Mouse (Mus musculus) megakaryocyte, adult 5-6 weeks (primary cell): ENCODE data around the gene Adm2. TPM values are rescaled to one million over a fixed set of nuclear protein-coding genes. Genes with fewer than 3 reads are reported as not detected.
A peak's percentile ranks its signal among the peaks of the same experiment; 100 is the strongest.

Source experiments
- ATAC-seq: 2 replicates; pipeline ENCODE4 v1.8.0; 2016; ENCODE audit warnings: mild to moderate bottlenecking, inconsistent platforms; ENCODE audit not compliant: poor library complexity, severe bottlenecking
- total RNA-seq, 2 experiments: library from RNA; stranded (forward) in 1 of 2; stranded (reverse) in 1 of 2; fragments of 153-499, 151-499 nt in 1 of 2; fragments of 221-1000, 200-1000 nt in 1 of 2; gene quantifications; 2 replicates each; pipeline versions ENCODE4 v1.2.3 to v1.2.4; 2015 to 2017

The Adm2 gene
- total RNA-seq, 2 experiments from 2014 or later: not detected

GRCm38 (mm10) chr15:89308406-89309139 is 13.9 kb upstream of the Adm2 start:
- ATAC-seq: no peak

- ATAC-seq: peak; percentile 78
These were observed 12.5 kb upstream of the Adm2 start for GRCm38 (mm10) chr15:89309962-89310498.

- ATAC-seq: no peak
These were observed 9.2 kb upstream of the Adm2 start for GRCm38 (mm10) chr15:89313359-89313758.

- no peak for ATAC-seq
These were observed 8.4 kb upstream of the Adm2 start for GRCm38 (mm10) chr15:89314107-89314506.

- ATAC-seq: no peak
These were observed 7.9 kb upstream of the Adm2 start for GRCm38 (mm10) chr15:89314511-89315189.

- ATAC-seq: peak; percentile 98
These were observed 7.3 kb upstream of the Adm2 start, which contains the start of gene Sbf1 for GRCm38 (mm10) chr15:89315190-89315731. Gene Sbf1 (minus strand): TSS chr15:89315311.

- ATAC-seq: no peak
These were observed 6.4 kb upstream of the Adm2 start for GRCm38 (mm10) chr15:89316146-89316545.

DNA sequence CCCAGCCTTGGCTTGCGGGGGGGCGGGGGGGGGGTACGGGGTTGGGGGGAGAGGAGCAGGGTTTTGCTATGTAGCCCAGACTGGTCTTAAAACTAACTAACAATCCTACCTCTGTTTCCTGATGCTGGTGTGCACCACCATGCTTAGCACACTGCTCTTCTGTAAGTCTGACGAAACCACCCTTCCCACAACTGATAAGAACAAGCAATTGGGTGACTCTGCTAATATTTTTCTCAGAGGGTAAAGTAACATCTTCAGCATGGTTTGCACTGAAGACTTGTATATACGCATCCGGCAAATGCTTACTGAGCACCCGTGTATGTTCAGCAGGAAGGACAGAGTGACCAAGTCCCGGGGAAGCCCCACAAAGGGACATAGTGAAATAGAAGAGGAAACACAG is 1.3 kb upstream of the Adm2 start:
- peak; percentile 60 for ATAC-seq

DNA sequence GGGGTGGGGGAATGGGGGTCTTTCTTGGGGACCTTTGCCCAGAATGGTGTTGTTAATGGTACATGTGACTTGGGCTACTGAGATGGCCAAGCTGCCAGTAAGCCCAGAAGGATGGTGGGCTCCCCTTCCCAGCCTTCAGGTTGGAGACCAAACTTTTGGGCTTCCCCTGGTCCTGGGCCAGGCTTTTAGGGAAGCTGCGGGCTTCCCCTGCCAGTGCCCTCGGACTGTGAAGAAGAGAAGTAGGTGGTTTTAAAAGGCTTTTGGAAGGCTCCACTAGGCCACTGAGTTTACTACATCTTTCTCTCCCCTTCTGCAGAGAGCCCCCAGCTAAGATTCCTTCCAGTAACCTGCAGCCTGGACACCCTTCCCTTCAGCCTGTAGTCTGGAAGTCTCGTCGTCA is 1.1 kb downstream of the Adm2 start:
- no peak; the same call in 1 of the 2 replicates for ATAC-seq

DNA sequence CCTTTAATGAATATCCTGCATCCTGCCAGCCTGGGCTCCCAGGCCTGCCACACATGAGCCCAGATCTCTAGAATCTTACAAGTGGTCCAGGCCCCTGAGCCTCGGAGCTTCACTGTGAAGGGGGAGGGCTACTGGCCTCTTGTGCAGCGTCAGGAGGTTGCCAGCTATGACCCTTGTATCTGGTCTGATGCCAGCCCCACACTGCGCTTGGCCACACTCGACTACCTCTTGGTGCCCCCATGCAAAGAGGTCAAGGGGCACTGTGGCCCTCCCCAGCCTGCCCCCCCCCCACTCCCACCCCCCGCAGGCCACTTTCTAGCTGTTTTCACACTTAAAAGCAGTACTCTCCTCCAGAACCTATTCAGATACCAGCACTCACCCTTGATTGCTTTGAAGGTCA is 3.9 kb downstream of the Adm2 start:
- no peak for ATAC-seq

- ATAC-seq: no peak
These were observed 11.8 kb downstream of the Adm2 start, which contains the start of gene Miox for GRCm38 (mm10) chr15:89334271-89334670. Gene Miox (plus strand): TSS chr15:89334398.

DNA sequence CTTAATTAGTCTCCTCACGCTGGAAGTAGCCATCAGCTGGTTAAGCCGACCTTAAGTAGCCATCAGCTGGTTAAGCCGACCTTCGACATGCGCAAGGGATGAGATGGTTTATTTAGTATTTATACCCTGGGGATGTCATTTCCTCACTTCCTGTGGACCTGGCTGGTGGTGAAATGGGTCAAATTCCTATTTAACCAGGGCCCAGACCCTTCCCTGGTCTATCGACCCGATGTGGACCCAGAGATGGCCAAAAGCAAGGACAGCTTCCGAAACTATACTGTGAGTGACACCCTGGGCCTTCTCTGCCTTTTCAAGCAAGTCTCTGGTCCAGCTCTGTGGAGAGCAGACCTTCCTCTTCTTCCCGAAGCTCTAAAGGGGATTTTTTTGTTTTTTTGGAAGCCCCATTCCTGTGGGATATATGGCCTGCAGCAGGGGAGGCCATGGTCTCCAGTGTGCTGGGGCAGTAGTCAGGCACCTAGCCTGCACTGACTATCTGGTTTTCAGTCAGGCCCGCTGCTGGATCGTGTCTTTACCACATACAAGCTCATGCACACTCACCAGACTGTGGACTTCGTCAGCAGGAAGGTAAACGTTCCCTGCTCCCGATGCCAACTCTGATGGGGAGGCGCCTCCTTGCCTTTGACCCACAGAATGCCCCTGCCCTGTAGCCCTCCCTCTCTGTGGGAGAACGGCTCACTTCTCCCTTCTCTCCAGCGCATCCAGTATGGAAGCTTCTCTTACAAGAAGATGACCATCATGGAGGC is 12.4 kb downstream of the Adm2 start:
- no peak for ATAC-seq

- ATAC-seq: no peak
These were observed 13.9 kb downstream of the Adm2 start for GRCm38 (mm10) chr15:89336422-89336821.

DNA sequence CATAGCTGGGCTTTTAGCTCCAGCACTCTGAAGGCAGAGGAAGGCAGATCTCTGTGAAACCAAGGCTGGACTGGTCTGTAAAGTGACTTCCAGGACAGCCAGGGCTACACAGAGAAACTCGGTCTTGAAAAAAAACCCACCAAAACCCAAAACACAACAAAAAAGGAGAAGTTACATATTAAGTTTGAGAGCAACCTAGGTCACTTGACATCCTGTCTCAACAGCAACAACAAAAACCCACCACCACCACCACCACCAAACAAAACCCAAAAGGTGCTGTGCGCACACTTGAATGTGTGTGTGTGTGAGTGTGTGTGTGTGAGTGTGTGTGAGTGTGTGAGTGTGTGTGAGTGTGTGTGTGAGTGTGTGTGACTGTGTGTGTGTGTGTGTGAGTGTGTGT is 17.2 kb downstream of the Adm2 start:
- peak; percentile 75 for ATAC-seq

- ATAC-seq: peak; percentile 43; the same call in 1 of the 2 replicates
These were observed 17.6 kb downstream of the Adm2 start for GRCm38 (mm10) chr15:89340136-89340535.

DNA sequence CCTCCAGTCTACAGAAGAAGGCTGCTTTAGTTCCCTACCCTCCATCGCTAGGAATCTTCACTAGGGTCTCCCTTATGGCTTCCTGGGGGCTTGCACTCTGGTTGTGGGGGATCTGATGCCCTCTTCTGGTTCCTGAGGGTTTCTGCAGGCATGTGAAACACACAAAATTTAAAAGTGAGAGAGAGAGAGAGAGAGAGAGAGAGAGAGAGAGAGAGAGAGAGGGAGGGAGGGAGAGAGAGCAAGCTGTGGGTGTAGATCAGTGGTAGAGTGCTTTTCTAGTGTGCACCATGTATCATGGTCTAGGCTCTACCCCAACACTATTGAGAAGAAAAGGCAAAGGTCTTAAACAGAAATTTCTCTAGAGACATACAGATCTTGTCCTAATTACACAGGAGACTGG is 19.2 kb downstream of the Adm2 start:
- no peak for ATAC-seq

GRCm38 (mm10) chr15:89343325-89343724 is 20.8 kb downstream of the Adm2 start:
- ATAC-seq: no peak

DNA sequence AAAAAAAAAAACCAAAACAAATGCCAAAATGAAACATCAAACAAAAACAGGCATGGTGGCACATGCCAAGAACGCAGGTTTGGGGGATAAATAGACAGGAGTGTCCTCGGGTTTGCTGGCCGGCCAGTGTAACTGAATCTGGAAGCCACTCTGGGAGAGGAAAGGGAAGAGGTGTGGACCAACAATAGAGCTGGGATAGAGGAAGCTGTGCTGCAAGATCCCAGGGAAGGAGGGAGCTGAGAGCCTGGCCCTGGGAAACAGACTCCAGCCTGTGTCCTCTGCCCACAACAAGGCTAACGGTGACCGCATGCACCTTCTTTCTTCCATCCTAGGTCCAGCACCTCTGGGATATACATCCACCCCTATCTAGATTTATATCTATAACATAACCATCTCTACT is 27.9 kb downstream of the Adm2 start:
- ATAC-seq: no peak

GRCm38 (mm10) chr15:89351302-89351701 is 28.8 kb downstream of the Adm2 start:
- no peak for ATAC-seq

DNA sequence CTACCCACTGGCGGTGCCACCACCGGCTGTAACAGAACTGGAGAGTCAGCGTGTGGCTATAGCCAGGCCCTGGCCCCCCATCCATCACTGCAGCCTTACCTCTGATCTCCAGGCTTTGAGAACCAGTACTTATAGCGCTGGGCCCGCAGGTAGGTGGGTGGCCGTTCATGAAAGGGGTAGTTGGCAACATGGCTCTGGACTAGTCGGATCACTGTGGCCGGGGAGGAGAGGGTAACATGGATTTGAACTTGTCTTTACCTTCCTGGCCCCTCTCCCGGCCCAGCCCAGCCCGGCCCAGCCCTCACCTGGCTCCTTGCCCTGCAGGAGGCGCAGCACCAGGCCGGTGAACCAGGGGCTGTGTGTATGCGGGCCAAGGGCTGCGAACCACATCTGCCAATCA is 29.5 kb downstream of the Adm2 start:
- no peak for ATAC-seq

DNA sequence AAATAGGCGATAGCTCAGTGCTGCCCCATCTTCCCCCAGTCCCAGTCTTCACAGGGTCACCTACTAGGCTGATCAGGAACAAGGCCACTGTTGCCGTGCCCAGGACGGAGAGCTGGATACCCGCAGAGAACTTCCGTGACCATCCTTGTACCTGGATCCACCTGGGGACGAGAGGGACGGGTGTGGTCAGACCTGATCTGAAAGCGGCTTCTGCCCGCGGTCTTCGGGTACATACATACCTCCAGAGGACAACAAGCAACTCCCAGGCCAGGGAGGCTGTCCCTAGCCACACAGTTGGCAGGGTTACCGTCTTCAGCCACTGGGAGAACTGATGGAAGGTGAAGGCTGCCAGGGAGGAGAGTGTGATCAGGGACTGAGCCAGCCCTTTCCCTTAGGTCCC is 30.3 kb downstream of the Adm2 start:
- ATAC-seq: no peak
